Mouse (Mus musculus) neural tube, embryonic 10.5 days (tissue): Measurements from ENCODE around the gene Ifit3.
"Not testable (repeated sequence)": the region's sequence is repeated elsewhere in the genome, so short reads cannot be mapped to it uniquely, and the experiment has no call there.

Experiments used
- DNase-seq: peaks from one replicate; pipeline ENCODE4 v3.0.0-alpha.2; 2017; ENCODE audit warnings: low spot score; ENCODE audit errors: extremely low spot score

The Ifit3 gene

DNA sequence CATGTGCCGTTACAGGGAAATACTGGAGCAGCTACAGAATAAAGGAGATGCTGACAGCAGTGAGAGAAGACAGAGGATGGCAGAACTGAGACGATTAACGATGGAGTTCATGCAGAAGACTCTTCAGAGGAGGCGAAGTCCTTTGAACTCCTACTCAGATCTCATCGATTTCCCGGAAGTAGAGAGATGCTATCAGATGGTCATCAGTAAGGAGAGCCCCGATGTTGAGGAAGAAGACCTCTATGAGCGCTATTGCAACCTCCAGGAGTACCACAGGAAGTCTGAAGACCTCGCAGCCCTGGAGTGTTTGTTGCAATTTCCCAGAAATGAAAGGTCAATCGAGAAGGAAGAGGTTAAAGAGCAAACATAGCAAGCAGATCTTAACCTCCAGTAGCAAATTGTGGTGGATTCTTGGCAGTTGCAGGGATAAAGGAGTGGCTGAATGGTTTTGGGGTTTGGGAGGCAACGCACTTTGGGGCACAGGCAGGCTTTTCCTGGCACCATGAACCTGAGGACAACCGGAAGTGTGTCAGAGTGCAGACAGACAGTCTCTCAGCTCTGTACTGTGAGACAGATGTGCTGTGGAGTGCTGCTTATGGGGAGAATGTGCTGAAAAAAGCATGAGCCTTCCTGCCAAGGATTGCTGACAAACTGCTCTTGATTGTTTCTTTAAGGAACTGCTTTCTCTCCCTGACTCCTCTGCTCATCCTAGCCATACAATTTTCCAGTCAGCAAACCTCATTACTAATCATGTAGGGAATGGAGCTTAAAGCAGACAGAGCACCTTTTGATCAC lies 4.8 kb downstream of the Ifit3 start:
- DNase-seq, result not testable (repeated sequence)

DNA sequence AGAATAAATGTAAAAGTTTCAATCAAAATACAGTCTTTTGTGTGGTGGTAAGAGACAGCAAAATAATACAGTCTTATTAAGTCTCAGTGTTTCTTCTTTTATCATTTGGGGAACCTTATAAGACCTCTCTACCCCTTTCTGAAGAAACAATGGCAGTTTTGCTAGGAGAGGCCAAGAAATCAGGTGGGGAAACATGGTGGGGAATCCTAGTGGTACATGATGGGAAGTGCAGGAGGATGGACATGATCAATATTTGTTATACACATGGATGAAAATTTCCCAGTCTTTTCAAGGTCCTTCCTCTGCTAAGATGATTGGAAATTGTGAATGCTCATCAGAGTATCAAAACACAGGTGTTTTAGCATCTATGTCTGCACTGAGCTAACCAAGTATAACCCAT lies 5.6 kb downstream of the Ifit3 start:
- no peak for DNase-seq

DNA sequence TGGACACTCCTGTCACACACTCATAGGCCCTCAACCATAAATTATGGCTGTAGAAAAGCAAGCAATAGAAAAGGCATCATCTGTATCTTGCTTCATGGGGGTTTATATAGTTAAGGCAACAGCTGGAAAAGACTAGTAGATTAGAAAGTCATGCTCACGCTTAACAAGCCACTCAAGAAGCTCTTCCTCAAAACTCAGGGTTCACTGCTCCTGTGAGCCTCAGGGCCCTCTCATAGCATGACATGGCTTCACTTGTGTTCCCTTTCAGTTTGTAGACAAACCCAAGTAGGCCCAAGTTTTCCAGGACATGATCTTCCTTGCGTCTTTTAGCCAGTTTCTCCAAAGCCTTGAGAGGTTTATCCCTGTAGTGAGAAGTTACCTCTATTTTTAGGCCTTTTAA lies 10.1 kb downstream of the Ifit3 start:
- DNase-seq, result no peak

DNA sequence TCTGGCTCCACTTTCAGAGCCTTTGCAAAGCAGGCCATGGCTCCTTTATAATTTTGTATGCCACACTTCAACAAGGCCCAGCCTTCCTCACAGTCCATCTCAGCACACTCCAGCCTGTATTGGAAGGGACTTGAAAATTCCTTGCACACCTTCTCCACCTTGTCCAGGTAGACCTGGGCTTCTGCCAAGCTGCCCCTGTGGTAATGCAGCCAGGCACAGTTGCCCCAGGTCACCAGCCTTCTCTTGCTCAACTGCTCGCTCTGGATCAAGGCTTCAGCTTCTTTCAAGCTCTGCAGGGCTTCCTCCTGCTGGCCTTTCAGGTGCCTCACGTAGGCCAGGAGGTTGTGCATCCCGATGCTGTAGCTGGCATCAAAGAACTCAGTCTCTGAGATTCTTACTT lies 11.2 kb downstream of the Ifit3 start:
- not testable (repeated sequence) for DNase-seq

DNA sequence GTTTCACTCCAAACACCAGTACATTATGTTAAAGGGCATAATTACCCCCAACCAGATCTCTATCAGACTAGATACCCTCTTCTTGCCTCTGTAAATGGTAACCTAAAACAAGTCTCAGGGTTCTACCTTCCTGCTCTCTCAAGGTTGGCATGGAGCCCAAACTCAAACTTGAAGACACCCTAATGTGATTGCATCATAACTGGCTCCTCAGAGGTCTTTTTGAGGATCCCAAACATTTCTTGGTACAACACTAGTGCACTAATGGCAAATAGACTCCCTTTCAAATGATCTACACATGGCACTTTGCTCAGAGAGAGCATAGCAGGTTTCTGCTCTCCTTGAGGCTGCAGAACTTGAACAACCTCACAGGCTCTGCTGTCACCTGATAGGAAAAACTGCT lies 13.5 kb downstream of the Ifit3 start:
- no peak for DNase-seq

DNA sequence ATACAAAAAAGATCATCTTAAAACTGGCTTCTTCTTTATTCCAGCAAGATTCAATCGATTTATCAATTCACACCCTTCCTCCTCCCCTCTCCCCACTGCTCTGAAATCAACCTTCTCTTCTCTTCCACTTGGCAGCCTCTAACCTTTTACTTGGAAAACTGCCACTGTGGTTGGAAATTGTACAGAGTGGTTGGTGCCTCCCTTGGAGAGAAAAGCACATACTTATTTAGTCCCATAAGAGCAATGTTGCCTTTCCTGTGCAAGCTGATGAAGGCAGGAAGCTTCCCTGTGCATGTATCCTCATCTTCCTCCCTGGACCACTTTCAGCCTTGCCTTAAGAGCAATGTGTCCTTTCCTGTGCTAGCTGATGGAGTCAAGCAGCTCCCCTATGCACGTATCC lies 15.0 kb downstream of the Ifit3 start:
- DNase-seq, result no peak

DNA sequence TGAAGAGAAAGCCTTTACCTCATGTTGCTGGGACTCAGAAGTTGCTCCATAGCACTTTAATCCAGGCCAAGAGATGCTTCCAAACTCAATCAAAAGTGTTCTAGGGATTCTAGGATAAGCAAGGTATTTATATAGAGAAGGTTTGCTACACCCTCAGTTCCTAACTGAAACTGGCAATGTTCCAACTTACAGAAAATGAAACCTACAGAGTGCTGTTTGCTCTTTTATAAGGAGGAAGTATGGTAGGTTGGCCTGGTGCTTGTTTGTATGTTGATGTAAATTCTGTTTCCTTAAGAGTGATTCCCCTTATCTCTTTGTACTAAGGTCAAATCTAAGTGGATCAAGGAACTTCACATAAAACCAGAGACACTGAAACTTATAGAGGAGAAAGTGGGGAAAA lies 15.9 kb downstream of the Ifit3 start:
- not testable (repeated sequence) for DNase-seq

DNA sequence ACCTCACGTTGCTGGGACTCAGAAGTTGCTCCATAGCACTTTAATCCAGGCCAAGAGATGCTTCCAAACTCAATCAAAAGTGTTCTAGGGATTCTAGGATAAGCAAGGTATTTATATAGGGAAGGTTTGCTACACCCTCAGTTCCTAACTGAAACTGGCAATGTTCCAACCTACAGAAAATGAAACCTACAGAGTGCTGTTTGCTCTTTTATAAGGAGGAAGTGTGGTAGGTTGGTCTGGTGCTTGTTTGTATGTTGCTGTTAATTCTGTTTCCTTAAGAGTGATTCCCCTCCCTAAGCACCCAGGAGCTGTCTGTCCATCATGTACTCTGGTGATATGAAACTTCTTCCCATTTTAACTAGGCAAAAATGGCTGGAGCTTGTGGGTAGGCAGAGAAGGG lies 18.6 kb downstream of the Ifit3 start, which contains the start of gene Ifit1bl1:
TSS of gene Ifit1bl1 (minus strand) at position 69 of the 400 bp plus-strand sequence.
- DNase-seq, result not testable (repeated sequence)

DNA sequence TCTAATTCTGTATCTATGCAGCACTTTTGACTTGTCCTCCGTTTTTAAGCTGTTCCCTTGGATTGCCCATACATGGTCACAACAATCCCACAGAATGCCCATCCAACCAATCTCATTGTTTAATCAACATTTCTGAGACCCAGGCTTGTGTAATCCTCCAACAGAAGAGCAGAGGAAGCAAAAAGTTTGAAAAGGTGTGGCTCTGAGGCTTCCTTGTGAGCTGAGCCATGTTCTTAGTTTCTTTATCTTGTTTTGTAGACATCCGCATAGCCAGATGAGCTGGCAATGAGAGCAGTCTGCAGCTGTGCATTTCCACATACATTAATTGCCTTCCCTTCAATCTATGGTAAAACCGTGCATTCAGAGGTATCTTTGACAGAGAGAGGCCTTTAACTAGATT lies 22.1 kb downstream of the Ifit3 start:
- DNase-seq, result no peak

DNA sequence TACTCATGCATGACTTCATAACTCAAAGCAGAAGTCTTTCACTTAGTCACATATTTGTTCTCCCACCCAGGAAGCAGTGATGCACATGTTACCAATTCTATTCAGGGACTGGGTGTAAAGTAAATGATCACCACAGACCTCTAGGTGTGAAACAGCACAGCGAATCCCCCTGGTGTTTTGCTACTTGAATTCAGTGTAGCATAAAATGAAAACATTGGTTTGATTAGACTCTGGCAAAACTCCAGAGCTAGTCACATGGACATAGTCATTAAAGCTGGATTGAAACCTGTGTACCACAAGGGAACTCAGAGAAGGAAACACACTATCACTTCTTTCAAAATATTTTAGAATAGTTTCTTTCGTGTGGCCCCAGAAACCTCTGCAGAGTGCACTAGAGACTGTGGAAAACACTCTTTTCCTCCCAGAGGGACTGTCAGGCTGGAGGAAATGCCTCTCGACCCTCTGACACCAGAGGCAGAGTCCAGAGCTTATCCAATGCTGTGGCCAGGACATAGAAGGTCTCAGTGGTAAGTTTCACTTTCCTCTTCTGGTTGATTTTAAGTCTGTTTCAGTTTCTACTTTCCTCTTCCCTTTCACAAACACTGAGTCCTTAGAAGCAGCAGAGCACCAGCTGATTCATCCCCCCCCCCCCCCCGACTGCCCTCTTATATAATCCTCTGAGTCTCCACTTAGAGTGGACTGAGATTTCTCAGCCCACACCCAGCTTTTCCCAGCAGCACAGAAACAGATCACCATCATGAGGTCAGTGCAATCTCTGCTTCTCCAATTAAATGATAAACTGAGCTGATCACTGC lies 24.1 kb downstream of the Ifit3 start, which contains the start of gene Ifit3b:
TSS of gene Ifit3b (plus strand) at position 734 of the 815 bp plus-strand sequence.
- not testable (repeated sequence) for DNase-seq

DNA sequence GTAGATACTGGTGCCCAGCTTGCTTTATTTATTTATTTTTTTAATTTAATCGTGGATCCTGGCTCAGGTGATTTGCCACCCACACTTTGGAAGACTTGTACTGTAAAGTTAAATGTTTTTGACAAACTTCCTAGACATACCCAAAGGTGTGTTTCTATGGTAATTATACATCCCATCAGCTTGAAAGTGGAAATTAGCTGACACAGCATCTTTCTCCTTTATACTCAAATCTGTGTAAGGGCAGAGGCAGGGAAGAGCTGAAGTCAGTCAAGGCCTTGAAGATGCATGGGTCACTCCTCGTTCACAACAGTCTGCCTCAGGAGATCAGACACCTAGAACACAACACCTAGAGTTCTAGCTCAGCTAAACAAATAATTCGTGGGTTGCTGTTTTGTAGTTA lies 26.8 kb downstream of the Ifit3 start:
- DNase-seq, result not testable (repeated sequence)

DNA sequence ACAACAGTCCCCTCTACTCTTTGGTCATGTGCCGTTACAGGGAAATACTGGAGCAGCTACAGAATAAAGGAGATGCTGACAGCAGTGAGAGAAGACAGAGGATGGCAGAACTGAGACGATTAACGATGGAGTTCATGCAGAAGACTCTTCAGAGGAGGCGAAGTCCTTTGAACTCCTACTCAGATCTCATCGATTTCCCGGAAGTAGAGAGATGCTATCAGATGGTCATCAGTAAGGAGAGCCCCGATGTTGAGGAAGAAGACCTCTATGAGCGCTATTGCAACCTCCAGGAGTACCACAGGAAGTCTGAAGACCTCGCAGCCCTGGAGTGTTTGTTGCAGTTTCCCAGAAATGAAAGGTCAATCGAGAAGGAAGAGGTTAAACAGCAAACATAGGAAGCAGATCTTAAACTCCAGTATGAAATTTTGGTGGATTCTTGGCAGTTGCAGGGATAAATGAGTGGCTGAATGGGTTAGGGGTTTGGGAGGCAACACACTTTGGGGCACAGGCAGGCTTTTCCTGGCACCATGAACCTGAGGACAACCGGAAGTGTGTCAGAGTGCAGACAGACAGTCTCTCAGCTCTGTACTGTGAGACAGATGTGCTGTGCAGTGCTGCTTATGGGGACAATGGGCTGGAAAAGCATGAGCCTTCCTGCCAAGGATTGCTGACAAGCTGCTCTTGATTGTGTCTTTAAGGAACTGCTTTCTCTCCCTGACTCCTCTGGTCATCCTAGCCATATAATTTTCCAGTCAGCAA lies 29.1 kb downstream of the Ifit3 start:
- DNase-seq, result not testable (repeated sequence)

DNA sequence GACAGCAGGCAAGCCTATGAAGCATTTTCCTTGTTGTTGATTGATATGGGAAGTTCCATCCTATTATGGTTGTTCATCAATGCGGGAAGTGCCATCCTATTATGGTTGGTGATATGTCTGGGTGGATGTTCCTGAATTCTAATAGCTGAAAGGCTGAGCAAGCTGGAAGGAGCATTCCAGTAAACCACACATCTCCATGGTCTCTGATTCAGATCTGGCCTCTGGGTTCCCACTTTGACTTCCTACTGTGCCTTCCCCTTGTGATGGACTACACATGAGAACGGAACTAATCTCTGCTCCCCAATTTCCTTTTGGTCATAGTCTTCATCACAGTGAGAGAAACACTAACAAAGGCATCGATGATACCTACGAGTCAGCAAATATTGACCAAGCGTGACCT lies 37.5 kb downstream of the Ifit3 start:
- no peak for DNase-seq

DNA sequence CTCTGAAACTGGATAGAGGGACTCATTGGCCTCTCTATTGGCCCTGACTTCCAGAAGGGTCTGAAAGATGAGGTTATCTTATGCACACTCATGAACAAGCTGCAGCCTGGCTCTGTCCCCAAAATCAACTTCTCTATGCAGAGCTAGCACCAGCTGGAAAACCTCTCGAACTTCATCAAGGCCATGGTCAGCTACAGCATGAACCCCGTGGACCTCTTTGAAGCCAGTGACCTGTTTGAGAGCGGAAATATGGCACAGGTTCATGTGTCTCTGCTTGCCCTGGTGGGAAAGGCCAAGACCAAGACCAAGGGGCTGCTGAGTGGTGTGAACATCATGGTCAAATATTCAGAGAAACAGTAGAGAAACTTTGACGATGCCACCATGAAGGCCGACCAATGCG lies 40.5 kb downstream of the Ifit3 start:
- no peak for DNase-seq

DNA sequence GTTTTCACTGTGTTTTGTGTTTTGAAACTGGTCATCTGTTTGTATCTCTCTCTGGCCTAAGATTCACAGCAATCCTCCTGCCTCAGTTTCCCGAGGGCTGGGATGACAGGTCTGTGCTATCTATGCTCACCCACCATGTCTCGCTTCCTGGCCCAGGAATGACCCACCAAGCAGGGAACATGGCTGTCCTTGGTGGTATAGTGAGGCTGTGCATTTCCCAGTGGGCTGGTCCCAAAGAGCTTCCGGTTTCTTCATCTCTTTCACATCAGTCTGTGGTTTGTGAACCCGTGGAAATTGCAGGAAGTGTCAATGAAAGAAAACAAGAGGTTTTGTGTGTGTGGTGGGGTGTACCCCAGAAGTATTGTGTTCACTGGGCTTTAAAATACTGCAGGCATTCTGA lies 41.3 kb downstream of the Ifit3 start:
- DNase-seq, result no peak

DNA sequence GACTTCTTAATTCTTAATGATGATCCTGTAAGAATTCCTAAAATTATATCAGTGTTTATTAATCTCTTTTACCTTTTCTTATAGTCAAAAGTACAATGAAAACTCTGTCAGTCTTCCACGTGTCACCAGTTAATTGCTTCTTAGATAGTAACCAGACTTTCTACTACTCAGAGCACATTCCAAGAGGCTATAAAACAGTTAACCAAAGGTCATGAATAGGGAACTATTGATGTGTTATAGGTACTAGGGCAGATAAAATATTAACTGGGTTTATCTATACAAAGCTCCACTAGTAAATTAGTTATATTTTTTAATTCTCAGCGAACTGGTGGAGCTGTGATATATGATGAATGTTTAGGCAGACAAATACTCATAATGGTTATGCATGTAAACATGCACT lies 44.2 kb downstream of the Ifit3 start:
- no peak for DNase-seq

DNA sequence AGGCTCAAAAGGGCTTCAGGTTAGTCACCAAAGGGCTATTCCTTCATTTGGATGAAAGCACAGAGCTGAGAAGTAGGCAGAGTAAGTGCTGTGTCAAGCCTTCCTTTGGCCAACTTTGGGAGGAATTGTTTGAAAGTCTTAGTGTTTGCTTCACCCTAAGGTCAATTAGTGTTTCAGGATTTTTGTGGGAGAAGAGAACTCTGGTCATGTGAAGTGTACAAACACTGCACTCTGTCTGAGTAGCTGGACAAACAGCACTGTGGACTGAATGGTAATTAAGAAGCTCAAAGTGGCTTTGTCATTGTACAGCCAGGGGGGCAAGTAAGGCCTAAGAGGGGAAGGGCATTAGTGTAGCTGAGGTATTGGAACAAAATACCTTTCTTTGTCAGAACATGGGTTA lies 48.2 kb downstream of the Ifit3 start:
- DNase-seq, result no peak

DNA sequence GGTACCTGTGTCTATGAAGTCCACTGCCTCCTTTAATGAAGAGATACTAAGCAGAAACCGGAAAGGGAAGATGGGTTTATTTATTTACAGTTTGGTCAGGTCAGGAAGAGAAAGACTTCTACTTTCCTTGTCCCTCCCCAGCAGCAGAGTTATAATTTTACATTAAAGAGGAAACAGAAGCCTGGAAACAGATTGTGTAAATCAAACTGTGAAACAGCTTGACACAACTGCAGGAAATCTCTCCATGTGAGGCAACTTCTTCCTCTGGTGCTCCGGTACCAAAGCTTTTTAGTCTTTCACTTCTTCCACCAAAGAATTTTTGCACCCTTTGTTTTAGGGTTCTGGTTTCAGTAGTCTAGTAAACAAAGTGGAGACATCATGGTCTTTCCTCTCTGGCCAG lies 50.2 kb downstream of the Ifit3 start:
- DNase-seq, result no peak

DNA sequence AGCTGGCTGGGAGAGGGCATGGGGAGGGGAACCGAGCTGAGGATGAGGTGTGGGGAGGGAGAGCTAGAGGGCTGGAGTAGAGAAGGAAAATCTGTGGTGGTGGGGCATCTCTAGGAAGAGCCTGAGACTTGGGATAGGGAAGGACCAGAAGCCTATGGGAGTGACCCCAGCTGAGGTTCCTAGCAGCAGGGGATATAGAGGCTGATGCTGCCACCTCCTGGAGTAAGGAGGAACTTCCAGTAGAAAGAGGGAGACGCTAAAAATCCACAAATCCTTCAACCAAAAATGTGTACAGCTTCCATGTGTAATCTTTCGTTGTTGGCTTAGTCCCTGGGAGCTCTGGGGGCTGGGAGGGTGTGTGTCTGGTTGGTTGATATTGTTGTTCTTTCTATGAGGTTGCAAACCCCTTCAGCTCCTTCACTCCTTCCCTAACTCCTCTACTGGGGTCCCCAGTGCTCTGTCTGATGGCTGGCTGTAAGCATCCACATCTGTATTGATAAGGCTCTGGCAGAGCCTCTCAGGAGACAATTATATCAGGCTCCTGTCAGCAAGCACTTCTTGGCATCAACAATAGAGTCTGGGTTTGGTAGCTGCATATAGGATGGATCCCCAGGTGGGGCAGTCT lies 53.7 kb downstream of the Ifit3 start:
- peak; percentile 40 for DNase-seq
